Mouse (Mus musculus): Measurements from ENCODE around the gene Gid8. TPM values are rescaled to one million over a fixed set of nuclear protein-coding genes. Genes with fewer than 3 reads are reported as not detected.

Gid8 gene
- polyA plus RNA-seq, 1 experiment, result 78.5 TPM

DNA sequence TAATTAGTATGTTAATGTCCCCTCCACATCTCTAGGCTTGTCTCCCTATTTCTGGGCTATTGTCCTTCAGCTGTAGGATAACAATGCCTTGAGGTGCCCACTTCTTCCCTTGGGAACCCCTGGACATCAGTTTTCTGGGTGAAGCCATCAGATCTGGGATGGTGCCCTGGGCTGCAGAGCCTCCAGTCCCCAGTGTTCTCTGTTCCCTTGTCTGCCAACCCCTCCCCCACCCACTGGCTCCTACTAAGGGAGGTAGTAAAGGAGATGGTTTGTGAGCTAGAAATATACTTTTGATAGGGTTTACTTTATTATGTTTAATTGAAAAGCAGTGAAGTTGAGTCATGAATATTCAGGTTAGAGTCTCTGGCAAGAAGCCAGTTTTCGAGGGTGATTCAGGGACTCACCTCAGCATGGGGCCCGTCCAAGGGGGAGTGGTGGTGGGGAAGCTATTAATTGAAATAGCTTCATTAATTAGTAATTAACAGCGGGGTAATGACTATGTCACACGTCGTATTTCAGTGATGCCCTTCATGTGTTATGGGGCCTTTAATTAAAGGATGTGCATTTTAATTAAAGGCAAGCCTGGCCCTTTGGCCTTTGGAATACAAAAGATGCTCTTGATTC, 36.8 kb downstream of the Gid8 start:
- no peak overlapping the region for H3K27ac ChIP-seq (ENCODE audit: insufficient read depth, low read length)
- H3K36me3 ChIP-seq (ENCODE audit: control insufficient read depth, insufficient read depth, low read length, poor library complexity, severe bottlenecking), result no peaks in the 10 kb centered on the region
- H3K4me3 ChIP-seq (ENCODE audit: low read depth, low read length), result no peak overlapping the region
- H3K9me3 ChIP-seq (replicated peaks; ENCODE audit: control insufficient read depth, insufficient read depth, low read length, poor library complexity, severe bottlenecking), result no peaks in the 10 kb centered on the region
- H3K9ac ChIP-seq (ENCODE audit: low read depth, poor library complexity, severe bottlenecking), result no peak overlapping the region
- TF ChIP-seq CTCF (IDR thresholded peaks at IDR 0.05; ENCODE audit: low read depth, low read length) (no peak), POLR2A (IDR thresholded peaks at IDR 0.05; ENCODE audit: insufficient read depth, low read length) (no peak), EP300 (IDR thresholded peaks at IDR 0.05; ENCODE audit: insufficient read depth, low read depth, low read length) (no peak)
- H3K4me1 ChIP-seq (ENCODE audit: control insufficient read depth, insufficient read depth, low read length), result peaks cover 2% of the 10 kb centered on the region
- H3K27me3 ChIP-seq (ENCODE audit: control insufficient read depth, insufficient read depth, low read length, poor library complexity, severe bottlenecking), result no peaks in the 10 kb centered on the region

DNA sequence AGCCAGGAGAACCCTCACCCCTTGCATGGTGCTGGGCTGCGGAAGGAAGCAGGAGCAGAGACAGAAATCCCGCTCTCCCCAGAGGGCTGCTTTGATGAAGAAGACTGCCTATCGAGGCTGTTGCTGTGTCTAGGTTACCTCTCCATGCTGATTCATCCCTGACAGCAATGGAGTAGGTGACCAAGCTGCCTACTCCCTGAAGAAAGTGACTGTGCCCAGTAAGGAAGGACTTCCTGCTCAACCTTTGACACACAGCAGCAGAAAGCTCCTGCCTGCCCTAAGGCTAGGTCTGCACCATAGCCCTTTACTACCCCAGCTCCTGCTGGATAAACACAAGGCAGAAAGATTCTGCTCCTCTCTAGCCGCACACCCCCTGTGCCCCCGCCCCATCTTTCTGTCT, 39.0 kb downstream of the Gid8 start:
- TF ChIP-seq CTCF (IDR thresholded peaks at IDR 0.05; ENCODE audit: low read depth, low read length) (no peak), POLR2A (IDR thresholded peaks at IDR 0.05; ENCODE audit: insufficient read depth, low read length) (no peak)
- Histone ChIP-seq H3K4me3 (ENCODE audit: low read depth, low read length) (no peak overlapping the region), H3K9ac (ENCODE audit: low read depth, poor library complexity, severe bottlenecking) (no peak overlapping the region), H3K27me3 (ENCODE audit: control insufficient read depth, insufficient read depth, low read length, poor library complexity, severe bottlenecking) (no peaks in the 10 kb centered on the region), H3K27ac (ENCODE audit: insufficient read depth, low read length) (no peak overlapping the region), H3K36me3 (ENCODE audit: control insufficient read depth, insufficient read depth, low read length, poor library complexity, severe bottlenecking) (no peaks in the 10 kb centered on the region), H3K9me3 (replicated peaks; ENCODE audit: control insufficient read depth, insufficient read depth, low read length, poor library complexity, severe bottlenecking) (no peaks in the 10 kb centered on the region), H3K4me1 (ENCODE audit: control insufficient read depth, insufficient read depth, low read length) (peaks cover 1% of the 10 kb centered on the region)

DNA sequence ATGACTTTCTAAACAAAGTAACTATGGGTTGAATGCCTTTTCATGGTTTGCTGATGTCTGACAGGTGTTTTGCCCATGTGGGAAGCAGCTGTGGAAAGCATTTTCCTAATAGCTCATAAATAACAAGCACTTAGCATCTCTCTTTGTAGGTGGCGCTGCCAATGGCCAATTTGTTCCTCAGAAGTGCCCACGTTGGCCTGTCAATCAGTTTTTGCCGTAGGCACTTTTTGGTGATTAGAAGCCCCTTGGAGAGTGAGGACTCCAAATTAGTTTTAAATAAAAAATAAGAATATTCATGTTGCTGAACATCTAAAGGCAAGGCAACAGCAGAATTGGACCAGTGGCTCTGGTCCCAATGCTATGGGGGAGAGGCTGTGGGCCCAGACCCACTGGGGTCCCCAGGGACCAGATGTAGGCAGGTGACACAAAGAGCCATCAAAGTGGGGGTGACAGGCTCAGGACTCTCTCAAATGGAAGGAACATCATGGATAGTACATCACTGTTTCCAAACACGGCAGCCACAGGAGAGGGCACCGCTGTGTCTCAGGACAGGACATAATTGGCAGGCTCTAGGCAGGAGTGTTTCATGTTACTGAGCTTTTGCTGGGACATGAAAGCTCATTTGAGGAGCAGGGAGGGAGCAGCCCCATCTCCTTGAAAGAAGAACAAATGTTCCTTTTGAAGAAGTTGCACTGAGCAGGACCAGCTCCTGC, 45.2 kb downstream of the Gid8 start:
- Histone ChIP-seq H3K36me3 (ENCODE audit: control insufficient read depth, insufficient read depth, low read length, poor library complexity, severe bottlenecking) (no peaks in the 10 kb centered on the region), H3K27me3 (ENCODE audit: control insufficient read depth, insufficient read depth, low read length, poor library complexity, severe bottlenecking) (no peaks in the 10 kb centered on the region), H3K9ac (ENCODE audit: low read depth, poor library complexity, severe bottlenecking) (no peak overlapping the region), H3K4me3 (ENCODE audit: low read depth, low read length) (no peak overlapping the region), H3K27ac (ENCODE audit: insufficient read depth, low read length) (no peak overlapping the region), H3K4me1 (ENCODE audit: control insufficient read depth, insufficient read depth, low read length) (no peaks in the 10 kb centered on the region), H3K9me3 (replicated peaks; ENCODE audit: control insufficient read depth, insufficient read depth, low read length, poor library complexity, severe bottlenecking) (no peaks in the 10 kb centered on the region)
- TF ChIP-seq CTCF (IDR thresholded peaks at IDR 0.05; ENCODE audit: low read depth, low read length) (no peak), POLR2A (IDR thresholded peaks at IDR 0.05; ENCODE audit: insufficient read depth, low read length) (no peak), EP300 (IDR thresholded peaks at IDR 0.05; ENCODE audit: insufficient read depth, low read depth, low read length) (no peak)

DNA sequence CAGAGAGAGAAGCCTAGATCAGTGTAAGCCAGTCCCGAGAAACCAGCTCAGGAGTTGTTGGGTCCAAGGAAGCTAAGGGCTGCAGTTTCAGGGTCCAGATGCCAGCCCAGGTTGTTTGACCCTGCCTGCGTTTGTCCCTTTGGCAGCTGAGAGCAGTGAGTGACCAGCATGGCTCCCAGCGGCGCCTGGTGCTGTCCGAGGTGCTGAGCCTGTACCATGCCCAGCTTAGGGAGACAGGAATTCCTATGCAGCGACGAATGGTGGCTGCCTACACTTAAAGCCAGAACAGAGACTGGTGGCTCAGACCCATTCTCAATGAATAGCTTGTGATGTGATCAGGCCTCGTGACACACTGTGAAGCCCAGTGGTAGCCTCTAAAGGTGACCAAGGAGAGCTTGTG, 46.0 kb downstream of the Gid8 start:
- Histone ChIP-seq H3K27ac (ENCODE audit: insufficient read depth, low read length) (no peak overlapping the region), H3K9ac (ENCODE audit: low read depth, poor library complexity, severe bottlenecking) (no peak overlapping the region)
- no peak for TF ChIP-seq POLR2A (IDR thresholded peaks at IDR 0.05; ENCODE audit: insufficient read depth, low read length)
- TF ChIP-seq CTCF (IDR thresholded peaks at IDR 0.05; ENCODE audit: low read depth, low read length), result no peak
- no peak for TF ChIP-seq EP300 (IDR thresholded peaks at IDR 0.05; ENCODE audit: insufficient read depth, low read depth, low read length)

DNA sequence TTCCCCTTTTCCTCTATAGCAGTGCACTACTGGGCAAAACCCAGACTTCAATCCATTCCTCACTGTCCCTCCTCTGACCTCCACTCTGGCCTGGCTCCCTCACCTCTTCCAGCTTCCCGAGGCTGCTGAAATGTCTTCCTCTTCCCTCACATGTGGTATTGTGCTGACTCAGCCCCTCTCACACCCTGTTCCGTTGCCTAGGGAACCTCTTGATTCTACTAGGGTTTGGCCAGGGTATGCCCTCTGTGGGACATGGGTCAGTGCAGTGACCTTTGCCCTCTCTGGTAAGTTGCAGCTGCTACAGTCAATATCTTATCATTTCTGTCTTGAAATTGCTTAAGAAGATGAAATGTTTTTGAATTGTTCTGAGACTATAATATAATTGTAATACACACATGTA, 46.9 kb downstream of the Gid8 start:
- H3K4me3 ChIP-seq (ENCODE audit: low read depth, low read length), result no peak overlapping the region
- no peak overlapping the region for H3K27ac ChIP-seq (ENCODE audit: insufficient read depth, low read length)
- no peaks in the 10 kb centered on the region for H3K9me3 ChIP-seq (replicated peaks; ENCODE audit: control insufficient read depth, insufficient read depth, low read length, poor library complexity, severe bottlenecking)
- no peaks in the 10 kb centered on the region for H3K4me1 ChIP-seq (ENCODE audit: control insufficient read depth, insufficient read depth, low read length)
- H3K9ac ChIP-seq (ENCODE audit: low read depth, poor library complexity, severe bottlenecking), result no peak overlapping the region
- TF ChIP-seq EP300 (IDR thresholded peaks at IDR 0.05; ENCODE audit: insufficient read depth, low read depth, low read length) (no peak), CTCF (IDR thresholded peaks at IDR 0.05; ENCODE audit: low read depth, low read length) (no peak), POLR2A (IDR thresholded peaks at IDR 0.05; ENCODE audit: insufficient read depth, low read length) (no peak)
- H3K36me3 ChIP-seq (ENCODE audit: control insufficient read depth, insufficient read depth, low read length, poor library complexity, severe bottlenecking), result no peaks in the 10 kb centered on the region
- no peaks in the 10 kb centered on the region for H3K27me3 ChIP-seq (ENCODE audit: control insufficient read depth, insufficient read depth, low read length, poor library complexity, severe bottlenecking)

More for the DNA sequence above, 46.0 kb downstream of the Gid8 start:
- Histone ChIP-seq H3K9me3 (replicated peaks; ENCODE audit: control insufficient read depth, insufficient read depth, low read length, poor library complexity, severe bottlenecking) (no peaks in the 10 kb centered on the region), H3K4me3 (ENCODE audit: low read depth, low read length) (no peak overlapping the region), H3K4me1 (ENCODE audit: control insufficient read depth, insufficient read depth, low read length) (no peaks in the 10 kb centered on the region), H3K27me3 (ENCODE audit: control insufficient read depth, insufficient read depth, low read length, poor library complexity, severe bottlenecking) (no peaks in the 10 kb centered on the region), H3K36me3 (ENCODE audit: control insufficient read depth, insufficient read depth, low read length, poor library complexity, severe bottlenecking) (no peaks in the 10 kb centered on the region)

DNA sequence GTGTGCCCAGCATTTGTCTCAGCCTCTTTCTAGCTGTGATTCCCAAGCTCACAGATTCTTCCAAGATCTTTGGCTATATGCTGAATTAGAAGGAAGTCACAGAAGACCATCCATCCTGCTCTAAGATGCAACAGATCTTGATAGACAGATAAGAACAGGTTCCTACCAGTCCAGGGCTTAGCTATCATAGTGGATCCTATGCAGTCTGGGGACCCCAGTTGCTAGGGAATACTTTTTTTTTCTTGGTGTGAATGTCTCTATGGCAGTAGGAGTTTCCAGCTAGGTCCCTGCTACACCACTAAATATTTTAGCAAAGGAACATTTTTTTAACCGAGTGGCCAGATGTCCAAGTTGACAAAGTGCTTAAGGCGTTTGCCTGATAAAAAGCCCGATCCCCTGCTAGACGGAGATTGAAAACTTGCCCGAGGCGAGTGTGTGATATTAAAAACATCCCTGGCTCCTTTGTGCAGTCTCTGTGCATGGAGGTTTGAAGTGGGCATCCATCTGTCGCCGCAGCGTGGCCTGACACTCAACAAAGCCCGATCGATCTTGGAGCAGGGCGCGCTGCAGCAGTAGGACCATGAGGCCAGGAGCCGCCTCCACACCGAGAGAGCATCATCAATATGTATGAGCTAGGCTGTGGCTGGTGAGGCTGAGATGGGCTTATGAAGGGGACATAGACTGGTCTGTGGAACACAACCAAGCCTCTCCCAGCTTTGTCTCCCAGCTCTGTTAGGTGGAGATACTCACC, 48.8 kb downstream of the Gid8 start:
- TF ChIP-seq EP300 (IDR thresholded peaks at IDR 0.05; ENCODE audit: insufficient read depth, low read depth, low read length) (no peak), POLR2A (IDR thresholded peaks at IDR 0.05; ENCODE audit: insufficient read depth, low read length) (no peak), CTCF (IDR thresholded peaks at IDR 0.05; ENCODE audit: low read depth, low read length) (no peak)
- no peaks in the 10 kb centered on the region for H3K36me3 ChIP-seq (ENCODE audit: control insufficient read depth, insufficient read depth, low read length, poor library complexity, severe bottlenecking)
- H3K4me1 ChIP-seq (ENCODE audit: control insufficient read depth, insufficient read depth, low read length), result no peaks in the 10 kb centered on the region
- no peak overlapping the region for H3K27ac ChIP-seq (ENCODE audit: insufficient read depth, low read length)
- H3K9ac ChIP-seq (ENCODE audit: low read depth, poor library complexity, severe bottlenecking), result no peak overlapping the region
- H3K27me3 ChIP-seq (ENCODE audit: control insufficient read depth, insufficient read depth, low read length, poor library complexity, severe bottlenecking), result no peaks in the 10 kb centered on the region
- H3K4me3 ChIP-seq (ENCODE audit: low read depth, low read length), result no peak overlapping the region
- H3K9me3 ChIP-seq (replicated peaks; ENCODE audit: control insufficient read depth, insufficient read depth, low read length, poor library complexity, severe bottlenecking), result no peaks in the 10 kb centered on the region

Data from ES-Bruce4 (cell line).